Mouse (Mus musculus): ENCODE measurements at regions not wholly inside any gene's neighbourhood (a gene's known extent, or its start where the extent isn't known, plus 50 kb on each side); places are given as distances from the start of the nearest gene placed in this dataset.
A peak's percentile ranks its signal among the peaks of the same experiment; 100 is the strongest.

DNA sequence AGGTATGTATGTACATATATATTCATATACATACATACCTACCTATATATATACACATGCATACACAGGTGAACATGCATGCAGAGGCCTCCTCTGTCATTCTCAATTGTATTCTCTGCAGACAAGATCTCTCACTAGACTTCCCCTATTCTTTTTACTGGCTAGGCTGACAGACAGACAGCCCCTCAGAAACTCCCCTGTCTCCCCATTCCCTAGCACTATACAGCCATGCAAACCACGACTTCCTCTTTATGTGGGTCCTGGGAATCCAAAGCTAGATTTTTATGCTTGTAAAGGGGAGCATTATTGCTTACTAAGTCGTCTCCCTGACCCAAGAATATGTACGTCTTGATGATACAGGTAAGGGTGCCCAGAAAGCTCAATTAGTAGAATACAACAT is 86.9 kb downstream of the Fam124b start:
- DNase-seq: no peak

- DNase-seq: no peak
These were observed 94.3 kb downstream of the Fam124b start for GRCm38 (mm10) chr1:80123966-80124365.

DNA sequence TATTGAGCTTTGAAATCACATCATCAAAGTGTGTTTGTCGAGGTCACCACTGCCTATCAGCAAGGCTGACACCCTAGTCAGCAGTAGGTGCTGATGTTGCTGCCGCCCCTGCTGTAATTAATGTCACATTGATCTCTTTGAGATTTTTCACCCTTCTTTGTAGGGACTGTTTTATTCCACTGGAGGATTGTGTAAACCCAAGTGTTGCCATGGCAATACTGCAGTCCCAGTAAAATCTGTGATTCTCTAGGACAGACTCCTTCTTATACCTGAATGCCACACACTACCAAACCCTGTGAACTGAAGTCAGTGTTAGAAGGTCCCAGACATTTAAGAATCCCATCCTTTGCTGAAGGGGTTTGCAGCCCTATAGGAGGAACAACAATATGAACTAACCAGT is 102.4 kb downstream of the Fam124b start:
- DNase-seq: no peak

- DNase-seq: no peak
These were observed 110.4 kb downstream of the Fam124b start for GRCm38 (mm10) chr1:80107747-80108476.

GRCm38 (mm10) chr1:80106269-80106668 is 112.0 kb downstream of the Fam124b start:
- peak in 1 of 2 experiments; percentile 2 for DNase-seq

GRCm38 (mm10) chr1:80098266-80098665 is 120.0 kb downstream of the Fam124b start:
- no peak for DNase-seq

GRCm38 (mm10) chr1:80091800-80092199 is 126.5 kb downstream of the Fam124b start:
- no peak for DNase-seq

DNA sequence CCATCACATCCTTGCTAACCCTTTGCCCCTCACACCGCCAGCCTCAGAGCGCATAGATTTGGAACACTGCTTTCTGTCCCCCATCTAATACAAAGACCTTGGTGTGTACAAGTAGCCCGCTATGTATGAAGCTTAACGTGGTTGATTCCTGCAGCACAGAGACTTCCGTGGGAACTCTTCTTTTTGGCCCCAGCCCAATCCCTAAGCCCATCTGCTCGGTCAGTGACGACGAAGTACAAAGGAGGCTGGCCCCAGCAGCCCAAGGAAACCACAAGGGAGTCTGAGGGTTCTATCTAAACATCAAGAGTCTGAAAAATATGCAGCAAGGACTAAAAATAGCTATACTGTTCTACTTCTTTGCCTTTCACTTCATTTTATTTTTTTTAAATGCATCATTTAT is 126.9 kb downstream of the Fam124b start:
- no peak for DNase-seq

- DNase-seq: no peak
These were observed 129.6 kb downstream of the Fam124b start for GRCm38 (mm10) chr1:80088651-80089050.

GRCm38 (mm10) chr1:80076357-80076756 is 141.9 kb downstream of the Fam124b start:
- DNase-seq: no peak

DNA sequence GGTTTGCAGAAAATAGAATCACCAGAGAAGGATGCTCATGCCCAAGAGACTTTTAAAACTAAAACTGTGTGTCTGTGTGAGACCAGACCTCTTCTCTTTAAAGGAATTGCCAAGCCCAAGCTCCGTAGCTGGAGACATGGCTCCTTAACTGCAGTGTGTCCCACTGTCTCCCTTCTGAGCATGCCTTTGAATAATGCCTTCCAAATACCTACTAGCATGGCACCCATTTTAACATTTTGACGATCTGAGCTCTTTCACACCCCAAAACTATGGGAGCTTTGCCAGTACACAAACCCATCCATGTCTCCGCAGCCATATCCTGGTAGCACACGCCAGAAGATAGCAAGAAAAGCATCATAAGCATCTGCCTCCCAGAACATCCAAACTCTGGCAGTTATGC is 143.9 kb downstream of the Fam124b start:
- no peak for DNase-seq

- no peak for DNase-seq
These were observed 144.3 kb downstream of the Fam124b start for GRCm38 (mm10) chr1:80073950-80074349.

DNA sequence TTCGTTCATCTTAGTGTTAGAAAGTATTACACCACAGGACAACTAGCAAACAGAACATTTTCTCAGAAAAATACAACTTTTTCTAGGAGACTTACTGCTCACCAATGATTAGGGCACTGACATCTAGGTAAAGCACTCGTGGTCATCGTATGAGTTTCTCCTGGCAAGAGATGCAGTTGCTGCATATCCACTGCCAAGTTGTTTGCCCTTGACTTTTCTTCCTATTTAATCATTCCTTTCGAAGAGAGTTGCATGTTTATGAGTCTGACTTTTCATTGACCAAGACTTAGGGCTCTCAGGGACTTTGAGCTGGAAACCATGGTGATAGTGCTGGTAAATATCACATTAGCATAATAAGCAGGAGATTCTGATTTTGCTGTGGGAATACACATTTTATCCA is 149.1 kb downstream of the Fam124b start:
- no peak for DNase-seq

DNA sequence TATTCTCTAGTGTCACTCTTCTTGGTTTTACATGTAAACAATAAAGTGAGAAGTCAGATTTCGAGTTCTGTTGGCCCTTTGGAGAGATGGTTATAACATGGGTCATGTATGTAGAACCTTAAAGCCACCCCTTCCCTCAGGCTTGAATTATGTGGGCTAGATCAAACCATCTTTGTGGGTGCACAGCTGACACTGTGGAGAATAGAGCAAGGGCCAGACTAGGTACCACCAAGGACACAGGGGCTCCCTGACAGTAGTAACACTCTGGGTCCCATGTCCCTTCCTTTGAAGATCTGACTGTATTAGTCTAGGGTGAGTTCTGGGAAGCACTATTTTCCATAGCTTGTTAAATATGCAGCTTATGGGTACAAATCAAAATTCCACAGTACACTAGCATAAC is 156.2 kb downstream of the Fam124b start:
- DNase-seq: no peak

- DNase-seq: no peak
These were observed 156.6 kb downstream of the Fam124b start for GRCm38 (mm10) chr1:80061632-80062031.

GRCm38 (mm10) chr1:80045141-80045540 is 173.1 kb downstream of the Fam124b start:
- DNase-seq: no peak

DNA sequence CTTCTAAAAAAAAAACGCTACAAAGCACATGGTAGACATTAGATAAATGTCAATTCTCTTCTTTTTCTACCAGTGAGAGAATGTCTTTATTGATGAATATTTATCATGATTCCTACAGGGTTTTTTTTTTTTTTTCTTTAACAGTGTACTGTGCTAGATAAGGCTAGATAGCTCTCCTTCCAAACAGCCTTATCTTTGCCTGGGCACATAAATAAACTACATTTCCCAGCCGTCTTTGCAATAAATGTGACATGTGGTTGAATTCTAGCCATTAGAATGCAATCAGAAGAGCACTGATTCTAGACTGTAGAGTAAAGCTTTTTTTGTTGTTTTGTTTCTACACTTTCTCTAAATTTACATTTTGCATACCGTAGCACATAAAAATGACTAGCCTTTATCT is 177.9 kb downstream of the Fam124b start:
- DNase-seq: no peak

GRCm38 (mm10) chr1:80039891-80040290 is 178.4 kb downstream of the Fam124b start:
- DNase-seq: no peak

DNA sequence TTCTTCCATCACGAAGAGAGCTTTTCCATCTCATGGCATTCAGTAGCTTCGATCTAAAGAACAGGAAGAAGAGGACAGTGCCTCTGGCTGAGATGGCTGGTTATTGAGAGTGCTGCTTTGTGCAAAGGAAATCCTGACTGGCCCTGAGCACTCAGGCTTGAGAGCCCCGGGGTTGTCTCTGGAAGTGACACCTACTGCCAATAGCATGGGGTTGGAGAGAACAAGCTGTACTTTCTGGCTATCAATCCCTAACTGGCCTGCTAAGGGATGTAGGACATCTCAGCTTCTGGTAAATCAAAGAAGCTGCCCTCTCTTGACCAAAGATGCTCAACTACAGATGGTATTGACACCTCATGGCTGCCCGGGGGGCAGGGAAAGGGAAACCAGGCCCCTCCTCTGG is 178.2 kb upstream of the Serpine2 start:
- DNase-seq: no peak

DNA sequence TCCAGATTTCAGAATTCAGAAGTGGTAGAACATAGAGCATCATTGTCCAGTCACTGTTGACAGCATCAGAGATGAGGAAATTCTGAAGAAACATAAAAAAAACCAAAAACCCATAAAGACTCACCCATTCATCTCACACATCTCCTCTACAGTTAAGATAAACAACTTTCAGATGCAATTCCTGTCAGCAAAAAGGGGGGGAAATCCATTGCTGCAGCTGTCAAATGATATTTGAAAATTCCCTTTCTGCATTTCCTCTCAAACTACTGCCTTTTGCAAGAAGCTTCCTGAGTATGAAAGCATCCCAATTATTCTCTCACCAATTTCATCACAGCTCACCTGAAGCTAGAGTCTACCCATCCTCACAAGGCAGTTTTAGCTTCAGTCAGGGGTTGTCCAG is 177.1 kb upstream of the Serpine2 start:
- DNase-seq: no peak

GRCm38 (mm10) chr1:80036436-80036835 is 175.5 kb upstream of the Serpine2 start:
- DNase-seq: no peak

- no peak for DNase-seq
These were observed 172.5 kb upstream of the Serpine2 start for GRCm38 (mm10) chr1:80033522-80033921.

DNA sequence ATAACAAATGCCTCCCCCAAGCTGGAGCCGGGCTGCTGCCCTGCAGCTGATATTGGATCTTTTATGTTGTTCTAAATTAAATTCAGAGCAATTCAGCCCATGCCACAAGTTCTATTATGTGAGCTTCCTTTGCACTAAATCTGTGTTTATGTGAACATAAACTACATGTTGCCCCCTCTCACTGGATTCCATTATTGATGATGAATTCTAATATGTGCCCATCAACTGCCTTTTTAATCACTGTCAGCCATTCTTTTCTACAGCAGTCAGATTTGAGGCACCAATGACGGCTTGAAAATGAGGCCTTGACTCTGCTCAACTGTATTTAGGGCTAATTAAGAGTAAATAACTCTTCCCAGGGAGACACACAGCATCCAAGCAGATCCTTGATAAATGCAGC is 172.1 kb upstream of the Serpine2 start:
- DNase-seq: no peak

GRCm38 (mm10) chr1:80032464-80032863 is 171.5 kb upstream of the Serpine2 start:
- DNase-seq: no peak

DNA sequence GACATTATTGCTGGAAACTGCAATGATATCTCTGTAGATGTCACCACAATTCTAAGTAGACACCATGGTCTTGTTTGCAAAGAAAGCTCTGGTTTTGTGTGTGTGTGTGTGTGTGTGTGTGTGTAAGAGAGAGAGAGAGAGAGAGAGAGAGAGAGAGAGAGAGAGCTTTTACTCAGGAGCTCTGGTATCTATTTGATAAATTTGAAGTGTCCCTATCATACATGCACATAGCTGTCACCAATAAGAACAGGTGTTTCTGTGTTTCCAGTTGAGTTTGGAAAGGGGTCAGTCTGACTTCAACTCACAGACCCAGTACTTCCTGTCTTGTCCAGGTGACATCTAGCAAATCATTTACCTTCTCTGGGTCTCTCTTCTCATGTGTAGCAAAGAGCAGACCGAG is 169.7 kb upstream of the Serpine2 start:
- DNase-seq: no peak

All from spleen, adult 18-20 months (tissue).